Mouse (Mus musculus): ENCODE measurements around the gene Itih5. TPM values are rescaled to one million over a fixed set of nuclear protein-coding genes. Genes with fewer than 3 reads are reported as not detected.
A peak's percentile ranks its signal among the peaks of the same experiment; 100 is the strongest.

The Itih5 gene
- total RNA-seq, 1 experiment from 2014 or later, result 42.0 TPM

DNA sequence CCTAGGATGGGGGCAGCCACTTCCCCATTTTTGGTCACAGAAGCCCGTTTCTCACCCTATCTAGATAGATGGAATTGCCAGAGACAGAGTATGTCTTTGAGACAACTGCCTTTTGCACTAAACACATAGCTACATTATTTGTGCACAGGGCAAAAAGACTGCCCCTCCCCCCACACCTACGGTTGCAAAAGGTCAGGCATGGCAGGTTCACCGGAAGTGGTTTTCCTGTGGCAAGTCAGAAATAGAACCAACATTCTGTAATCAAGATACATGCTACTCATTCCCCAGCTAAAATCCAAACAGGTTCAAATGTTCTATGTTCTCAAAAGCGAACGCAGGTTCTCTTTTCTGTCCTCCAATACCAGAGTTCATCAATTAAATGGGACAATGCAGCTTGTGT is 781 bp upstream of the Itih5 start:
- peak; percentile 60 to 63 for ATAC-seq (replicated peaks in 1 of 2; ENCODE audit: insufficient read depth in 1 of 2, low FRiP score in 2 of 2, low TSS enrichment in 1 of 2, low read depth in 1 of 2, poor library complexity in 2 of 2, severe bottlenecking in 2 of 2)

DNA sequence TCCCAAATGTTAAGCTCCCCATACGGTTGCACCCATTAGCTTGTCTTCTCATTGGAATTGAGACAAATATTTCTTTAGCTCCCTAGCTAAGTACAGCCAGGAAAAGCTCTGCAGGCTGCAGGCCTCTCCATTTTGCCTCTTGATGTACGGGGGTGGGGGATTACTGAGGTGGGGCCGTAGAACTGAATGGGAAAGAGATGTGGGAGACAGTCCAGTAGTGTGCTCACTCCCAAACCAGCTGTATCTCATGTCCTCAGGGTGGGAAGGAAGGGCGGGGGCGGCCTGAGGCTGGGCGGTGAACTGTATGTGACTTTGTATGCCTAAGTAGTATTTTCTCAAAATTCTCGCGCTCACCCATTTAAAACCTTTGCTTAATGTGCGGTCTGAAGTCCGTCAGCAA is 3.8 kb downstream of the Itih5 start:
- no peak for ATAC-seq (replicated peaks in 1 of 2; ENCODE audit: insufficient read depth in 1 of 2, low FRiP score in 2 of 2, low TSS enrichment in 1 of 2, low read depth in 1 of 2, poor library complexity in 2 of 2, severe bottlenecking in 2 of 2)

DNA sequence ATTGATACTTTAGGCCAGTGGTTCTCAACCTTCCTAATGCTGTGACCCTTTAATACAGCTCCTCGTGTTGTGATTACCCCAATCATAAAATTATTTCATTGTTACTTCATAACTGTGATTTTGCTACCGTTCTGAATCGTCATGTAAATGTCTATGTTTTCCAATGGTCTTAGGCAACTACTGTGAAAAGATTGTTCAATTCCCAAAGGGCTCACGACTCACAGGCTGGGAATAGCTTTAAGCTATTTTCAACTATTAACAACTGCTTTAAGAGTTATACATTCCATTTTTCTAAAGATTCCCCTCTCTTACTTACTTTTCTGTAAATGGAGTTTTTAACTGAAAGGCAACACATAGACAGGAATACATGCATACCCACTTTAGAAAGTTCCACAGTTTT is 8.6 kb downstream of the Itih5 start:
- no peak for ATAC-seq (replicated peaks in 1 of 2; ENCODE audit: insufficient read depth in 1 of 2, low FRiP score in 2 of 2, low TSS enrichment in 1 of 2, low read depth in 1 of 2, poor library complexity in 2 of 2, severe bottlenecking in 2 of 2)

DNA sequence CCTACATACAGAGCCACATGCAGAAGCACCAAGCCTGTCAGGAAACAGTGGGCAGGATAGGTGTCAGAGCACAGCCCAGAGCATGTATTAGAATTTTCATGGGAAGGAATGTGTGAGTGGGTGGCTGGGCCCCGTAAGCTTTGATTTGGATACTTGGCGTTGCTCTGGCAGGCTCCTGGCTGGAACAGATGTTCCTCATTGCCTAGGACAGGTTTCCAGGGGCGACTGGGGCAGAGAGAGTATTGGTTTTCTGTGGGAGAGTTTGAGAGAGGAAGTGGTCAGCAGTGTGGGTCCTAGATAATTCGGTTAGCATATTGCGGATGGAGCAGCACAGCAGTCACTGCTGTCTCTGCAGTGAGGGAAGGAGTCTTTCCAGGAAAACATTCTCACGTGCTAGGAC is 13.3 kb downstream of the Itih5 start:
- peak; percentile 97 for ATAC-seq (replicated peaks in 1 of 2; ENCODE audit: insufficient read depth in 1 of 2, low FRiP score in 2 of 2, low TSS enrichment in 1 of 2, low read depth in 1 of 2, poor library complexity in 2 of 2, severe bottlenecking in 2 of 2)

DNA sequence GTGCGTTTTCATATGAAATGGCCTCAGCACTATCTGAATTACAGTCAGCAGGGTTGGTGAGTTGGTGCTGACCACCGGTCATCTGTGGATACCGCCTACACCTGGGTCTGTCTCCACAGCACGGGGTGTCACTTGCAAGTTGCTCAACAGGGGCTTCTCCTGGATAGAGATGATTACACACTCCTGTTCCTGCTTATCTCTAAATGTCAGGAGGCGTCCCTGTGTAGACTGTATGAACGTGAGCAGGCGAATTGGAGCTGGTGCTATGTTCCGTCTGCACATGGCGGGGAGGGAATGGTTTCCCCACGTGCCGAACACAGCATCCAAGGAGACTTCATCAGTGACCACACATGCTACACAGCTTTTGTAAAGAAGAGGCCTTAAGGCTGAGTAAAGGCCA is 13.9 kb downstream of the Itih5 start:
- ATAC-seq (replicated peaks in 1 of 2; ENCODE audit: insufficient read depth in 1 of 2, low FRiP score in 2 of 2, low TSS enrichment in 1 of 2, low read depth in 1 of 2, poor library complexity in 2 of 2, severe bottlenecking in 2 of 2), result 0 out of 4 replicates have a peak, but pooled peaks of 1 of the 2 experiments have one; percentile 9

DNA sequence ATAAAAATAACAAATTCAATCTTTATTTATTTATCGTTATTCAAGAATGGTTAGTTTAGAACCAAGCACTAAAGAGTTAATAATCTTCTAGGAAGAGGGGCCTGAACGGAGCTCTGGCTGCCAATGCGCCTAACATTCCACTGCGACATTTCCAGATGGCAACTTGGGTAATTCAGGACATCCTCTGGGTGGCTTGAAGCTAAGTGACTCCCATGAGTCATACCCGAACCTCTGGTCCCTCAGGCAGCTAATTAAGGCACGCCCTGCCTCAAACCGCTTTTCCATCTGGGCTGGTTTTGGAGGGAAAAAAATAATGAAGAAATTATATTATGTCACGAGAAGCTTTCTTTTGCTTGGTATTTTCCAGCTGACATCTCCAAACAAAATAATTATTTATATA is 14.6 kb downstream of the Itih5 start:
- ATAC-seq (replicated peaks in 1 of 2; ENCODE audit: insufficient read depth in 1 of 2, low FRiP score in 2 of 2, low TSS enrichment in 1 of 2, low read depth in 1 of 2, poor library complexity in 2 of 2, severe bottlenecking in 2 of 2), result no peak

DNA sequence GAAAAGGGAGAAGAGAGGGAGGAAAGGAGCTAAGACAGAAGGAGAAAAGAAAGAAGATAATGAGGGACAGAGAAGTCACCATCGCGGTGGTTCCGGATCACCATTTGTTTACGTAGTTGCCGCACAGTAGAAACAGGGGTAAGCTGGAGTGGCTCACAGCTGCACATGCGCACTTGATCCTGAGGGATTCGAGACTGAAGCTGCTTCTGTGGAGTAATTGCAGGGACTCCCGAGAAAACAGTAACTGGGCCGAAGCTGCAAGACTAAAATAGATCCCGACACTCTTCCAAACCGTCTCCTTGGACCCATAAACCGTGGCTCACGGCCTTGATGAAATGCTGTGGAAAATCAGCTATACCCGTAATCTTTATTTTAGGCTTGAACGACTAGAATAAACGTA is 16.6 kb downstream of the Itih5 start:
- ATAC-seq (replicated peaks in 1 of 2; ENCODE audit: insufficient read depth in 1 of 2, low FRiP score in 2 of 2, low TSS enrichment in 1 of 2, low read depth in 1 of 2, poor library complexity in 2 of 2, severe bottlenecking in 2 of 2), result no peak

DNA sequence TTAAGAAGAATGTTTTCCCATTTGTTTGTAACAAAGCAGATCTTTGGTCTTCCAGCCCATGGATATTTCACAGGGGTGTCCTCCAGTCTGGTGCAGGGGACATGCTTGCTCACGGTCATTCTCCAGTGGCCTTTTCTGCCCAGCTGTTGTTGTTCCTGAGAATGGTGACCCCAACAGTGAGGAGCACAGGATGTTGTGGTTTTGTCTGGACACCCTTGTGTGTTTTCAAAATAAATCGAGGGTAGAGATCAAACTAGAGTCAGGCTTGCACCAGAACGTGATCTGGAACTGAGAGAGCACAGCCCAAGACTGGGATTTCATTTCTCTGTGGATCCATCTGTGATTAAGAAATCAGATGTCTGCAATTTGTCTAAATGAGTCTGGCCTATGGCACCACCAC is 40.2 kb downstream of the Itih5 start:
- no peak for ATAC-seq (replicated peaks in 1 of 2; ENCODE audit: insufficient read depth in 1 of 2, low FRiP score in 2 of 2, low TSS enrichment in 1 of 2, low read depth in 1 of 2, poor library complexity in 2 of 2, severe bottlenecking in 2 of 2)

DNA sequence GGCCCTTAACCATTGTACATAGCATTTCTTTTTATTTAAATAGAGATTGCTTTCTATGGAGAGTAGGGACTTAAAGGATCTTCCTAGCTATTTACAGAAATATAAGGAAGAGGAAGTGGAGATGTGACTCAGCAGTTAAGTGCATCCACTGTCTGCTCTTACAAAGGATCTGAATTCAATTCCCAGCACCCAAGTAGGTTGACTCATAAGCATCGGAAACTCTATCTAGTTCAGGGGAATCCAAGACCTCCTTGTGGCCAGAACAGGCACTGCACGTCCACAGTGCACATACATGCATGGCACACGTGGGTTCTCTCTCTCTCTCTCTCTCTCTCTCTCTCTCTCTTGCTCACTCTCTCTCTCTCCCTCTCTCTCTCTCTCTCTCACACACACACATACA is 41.8 kb downstream of the Itih5 start:
- ATAC-seq (replicated peaks in 1 of 2; ENCODE audit: insufficient read depth in 1 of 2, low FRiP score in 2 of 2, low TSS enrichment in 1 of 2, low read depth in 1 of 2, poor library complexity in 2 of 2, severe bottlenecking in 2 of 2), result no peak

DNA sequence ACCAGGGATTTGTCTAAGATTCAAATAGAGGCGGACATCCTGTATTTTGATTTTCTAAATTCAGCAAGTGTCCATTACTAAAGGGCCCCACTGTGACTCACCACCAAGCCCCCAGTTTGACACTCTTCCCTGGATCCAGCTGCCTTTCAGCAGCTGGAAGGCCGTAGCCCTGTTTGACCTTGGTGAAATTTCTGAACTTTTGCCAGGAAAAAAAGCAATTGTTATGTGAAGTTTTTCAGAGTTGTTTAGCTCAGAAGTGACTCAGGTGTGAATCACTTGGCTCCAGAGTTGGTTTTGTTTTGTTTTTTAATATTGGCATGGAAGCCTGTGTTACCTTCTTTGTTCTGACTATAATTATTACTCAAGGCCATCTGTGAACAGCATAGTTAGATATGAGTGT is 46.0 kb downstream of the Itih5 start:
- ATAC-seq (replicated peaks in 1 of 2; ENCODE audit: insufficient read depth in 1 of 2, low FRiP score in 2 of 2, low TSS enrichment in 1 of 2, low read depth in 1 of 2, poor library complexity in 2 of 2, severe bottlenecking in 2 of 2), result no peak

DNA sequence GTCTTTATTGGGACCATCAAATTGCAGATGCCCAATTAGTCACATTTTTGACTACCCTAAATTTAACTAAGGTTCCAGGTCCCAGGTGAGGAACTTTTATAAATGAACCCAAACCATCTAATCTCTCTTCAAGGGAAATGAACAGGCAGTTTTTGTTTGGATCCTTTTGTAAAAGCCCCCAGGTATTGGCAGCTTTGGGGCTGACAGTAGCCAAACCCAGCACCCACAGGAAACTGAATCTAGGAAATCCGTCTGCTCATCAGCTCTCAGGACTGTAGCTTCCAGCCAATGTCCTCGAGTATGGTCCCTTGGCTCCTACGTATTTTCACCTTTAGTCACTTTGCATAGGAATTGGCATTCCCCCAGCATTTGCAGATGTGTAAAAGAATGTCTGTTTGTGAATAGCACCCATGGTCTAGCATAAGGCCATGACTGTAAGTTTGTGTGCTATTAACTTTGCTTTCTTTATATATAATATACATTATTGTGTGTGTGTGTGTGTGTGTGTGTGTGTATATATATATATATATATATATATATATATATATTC is 47.4 kb downstream of the Itih5 start:
- ATAC-seq (replicated peaks in 1 of 2; ENCODE audit: insufficient read depth in 1 of 2, low FRiP score in 2 of 2, low TSS enrichment in 1 of 2, low read depth in 1 of 2, poor library complexity in 2 of 2, severe bottlenecking in 2 of 2), result no peak

DNA sequence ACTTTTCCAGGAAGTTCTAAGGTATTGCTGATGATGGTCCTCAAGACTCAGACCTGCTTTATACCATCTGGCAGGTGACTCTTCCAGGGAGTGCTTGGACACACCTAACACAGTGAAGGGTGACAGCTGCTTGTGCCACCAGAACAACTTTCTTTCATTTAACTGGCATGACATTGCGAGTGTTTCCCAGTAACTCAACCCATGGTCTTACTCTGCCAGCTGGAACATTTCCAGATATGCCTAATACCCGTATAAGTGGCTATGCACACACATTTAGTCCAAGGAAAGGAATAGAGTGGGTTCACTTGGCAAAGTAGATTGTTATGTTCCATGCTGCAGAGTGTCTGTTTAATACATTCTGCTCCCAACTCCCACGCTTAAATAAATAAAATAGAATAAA is 50.9 kb downstream of the Itih5 start:
- no peak for ATAC-seq (replicated peaks in 1 of 2; ENCODE audit: insufficient read depth in 1 of 2, low FRiP score in 2 of 2, low TSS enrichment in 1 of 2, low read depth in 1 of 2, poor library complexity in 2 of 2, severe bottlenecking in 2 of 2)

DNA sequence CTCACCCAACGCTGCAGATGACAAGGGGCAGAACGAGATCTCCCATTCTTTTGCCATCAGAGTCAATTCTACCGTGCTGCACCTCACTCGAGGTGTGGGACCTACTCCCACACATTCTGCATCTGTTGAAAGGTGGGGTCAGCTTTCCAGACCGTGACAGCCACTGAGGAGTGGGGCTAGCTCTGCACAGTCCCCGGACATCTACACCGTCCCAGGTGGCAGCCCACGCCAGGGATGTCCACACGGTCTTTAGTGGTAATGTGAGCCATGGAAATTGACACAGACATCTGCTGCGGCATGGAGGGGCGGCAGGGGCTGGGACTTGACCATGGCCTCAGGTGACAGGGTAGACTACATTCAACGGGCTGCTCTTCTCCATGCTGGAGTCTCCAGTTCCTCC is 60.1 kb downstream of the Itih5 start:
- ATAC-seq (replicated peaks in 1 of 2; ENCODE audit: insufficient read depth in 1 of 2, low FRiP score in 2 of 2, low TSS enrichment in 1 of 2, low read depth in 1 of 2, poor library complexity in 2 of 2, severe bottlenecking in 2 of 2), result no peak

DNA sequence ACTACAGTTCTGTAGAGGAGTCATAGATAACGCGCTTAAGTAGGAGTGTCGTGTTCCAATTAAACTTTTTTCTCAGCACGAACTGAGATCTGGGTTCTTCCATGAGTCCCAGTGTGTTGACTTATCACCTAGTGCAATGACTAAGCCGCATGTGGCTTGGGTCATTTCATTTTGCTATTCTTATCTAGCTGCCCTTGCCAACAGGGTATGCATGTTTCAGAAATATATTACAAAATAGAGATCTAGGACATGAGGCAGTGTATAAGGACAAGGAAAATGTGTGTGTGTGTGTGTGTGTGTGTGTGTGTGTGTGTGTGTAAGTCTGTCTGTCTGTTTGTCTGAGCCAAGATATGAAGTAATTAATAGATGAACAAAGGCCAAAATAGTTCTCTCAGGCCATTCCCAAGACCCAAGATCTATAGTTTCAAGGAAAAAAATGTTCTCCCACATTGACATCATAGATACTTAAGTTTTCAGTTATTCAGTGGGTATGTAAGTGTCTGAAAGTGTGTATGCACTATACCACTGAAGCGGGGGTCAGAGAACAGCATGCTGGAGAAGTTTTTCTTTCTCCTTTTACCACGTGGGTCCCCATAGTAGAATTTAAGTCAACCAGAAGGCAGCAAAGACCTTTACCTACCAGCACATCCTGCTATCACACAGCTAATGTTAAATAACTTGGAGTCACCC is 62.6 kb downstream of the Itih5 start:
- ATAC-seq (replicated peaks in 1 of 2; ENCODE audit: insufficient read depth in 1 of 2, low FRiP score in 2 of 2, low TSS enrichment in 1 of 2, low read depth in 1 of 2, poor library complexity in 2 of 2, severe bottlenecking in 2 of 2), result no peak

DNA sequence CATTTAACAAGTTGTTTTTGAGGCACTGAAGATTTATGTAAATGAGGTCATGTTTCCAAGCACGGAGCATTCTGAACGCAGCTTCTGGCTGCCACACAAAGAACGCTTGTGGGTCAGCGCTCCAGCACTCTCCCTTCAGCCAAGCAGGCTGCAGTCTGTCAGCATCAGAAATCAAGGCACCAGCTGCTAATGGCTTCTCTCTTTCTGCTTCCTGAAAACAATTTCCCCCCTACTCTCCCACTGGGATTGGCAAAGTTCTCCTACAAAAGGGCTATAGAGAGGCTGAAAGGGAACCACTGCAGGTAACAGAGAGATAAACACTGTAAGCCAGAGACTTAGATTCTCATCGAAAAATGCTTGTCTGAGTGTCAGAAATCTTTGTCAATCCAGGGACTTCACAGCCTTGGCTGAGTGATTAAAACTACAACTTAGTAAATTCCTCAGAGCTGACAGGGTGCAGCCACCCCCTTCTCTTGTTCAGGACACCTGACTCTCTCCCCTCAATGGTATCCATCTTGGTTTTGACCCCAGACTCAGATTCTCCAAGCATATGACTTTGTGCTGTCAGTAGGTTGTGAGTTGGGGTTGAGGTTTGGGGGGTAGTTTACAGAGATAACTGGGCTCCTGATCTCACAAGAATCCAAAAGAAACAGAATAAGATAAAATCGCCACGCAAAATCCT is 63.3 kb downstream of the Itih5 start:
- no peak for ATAC-seq (replicated peaks in 1 of 2; ENCODE audit: insufficient read depth in 1 of 2, low FRiP score in 2 of 2, low TSS enrichment in 1 of 2, low read depth in 1 of 2, poor library complexity in 2 of 2, severe bottlenecking in 2 of 2)

DNA sequence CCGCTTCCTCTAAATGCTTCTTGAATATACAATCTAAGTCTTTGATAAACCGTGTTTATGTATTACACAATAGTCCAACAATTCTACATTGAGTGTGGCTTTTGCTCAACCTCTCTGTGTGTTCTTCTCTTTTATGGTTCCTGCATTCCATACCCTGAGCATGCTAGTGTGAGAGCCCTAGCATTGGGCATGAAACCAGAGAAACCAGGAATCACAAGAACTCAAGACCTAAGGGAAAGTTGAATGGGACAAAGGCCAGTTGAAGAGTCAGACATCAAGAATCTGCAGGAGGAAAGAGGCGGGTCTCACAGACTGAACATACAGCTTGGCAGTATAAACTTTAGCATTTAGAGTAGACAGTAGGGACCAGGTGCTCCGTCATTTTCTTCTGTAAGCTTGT is 68.5 kb downstream of the Itih5 start:
- no peak for ATAC-seq (replicated peaks in 1 of 2; ENCODE audit: insufficient read depth in 1 of 2, low FRiP score in 2 of 2, low TSS enrichment in 1 of 2, low read depth in 1 of 2, poor library complexity in 2 of 2, severe bottlenecking in 2 of 2)

DNA sequence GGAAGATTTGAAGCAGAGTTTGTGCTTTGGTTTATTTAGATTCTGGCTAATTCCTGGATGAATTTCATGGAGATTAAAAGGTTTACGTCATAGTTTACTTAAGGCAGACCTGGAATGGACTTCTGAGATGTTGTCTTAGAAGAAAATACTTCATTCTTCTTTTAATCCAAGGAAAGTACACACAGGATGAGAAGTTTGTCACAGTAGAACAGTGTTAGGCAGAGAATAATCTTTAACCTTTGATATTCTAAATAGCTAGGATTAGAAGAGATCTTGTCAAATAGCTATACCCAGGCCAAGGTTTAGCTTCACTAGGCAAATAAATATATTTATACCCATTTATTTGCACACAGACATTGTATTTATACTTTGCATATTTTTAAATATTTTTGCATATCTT is 73.5 kb downstream of the Itih5 start:
- no peak for ATAC-seq (replicated peaks in 1 of 2; ENCODE audit: insufficient read depth in 1 of 2, low FRiP score in 2 of 2, low TSS enrichment in 1 of 2, low read depth in 1 of 2, poor library complexity in 2 of 2, severe bottlenecking in 2 of 2)

DNA sequence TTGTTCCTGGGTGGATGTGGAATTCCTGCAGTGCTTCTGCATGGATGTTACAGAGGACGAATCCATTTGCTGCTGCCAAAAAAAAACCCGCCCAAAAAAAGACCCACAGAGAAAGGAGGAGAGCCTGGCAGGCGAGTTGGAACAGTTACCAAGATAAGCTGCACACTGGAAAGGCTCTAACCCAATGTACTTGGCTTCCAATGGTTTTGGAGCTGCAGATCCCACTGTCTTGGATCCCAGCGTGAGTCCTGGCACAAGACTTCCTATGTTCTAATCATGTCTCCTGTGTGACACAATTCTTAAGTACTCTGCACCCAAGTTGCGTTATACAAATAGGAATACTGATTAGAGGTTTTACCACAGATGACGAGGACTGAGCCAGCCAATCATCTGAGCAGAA is 78.6 kb downstream of the Itih5 start:
- ATAC-seq (replicated peaks in 1 of 2; ENCODE audit: insufficient read depth in 1 of 2, low FRiP score in 2 of 2, low TSS enrichment in 1 of 2, low read depth in 1 of 2, poor library complexity in 2 of 2, severe bottlenecking in 2 of 2), result no peak

DNA sequence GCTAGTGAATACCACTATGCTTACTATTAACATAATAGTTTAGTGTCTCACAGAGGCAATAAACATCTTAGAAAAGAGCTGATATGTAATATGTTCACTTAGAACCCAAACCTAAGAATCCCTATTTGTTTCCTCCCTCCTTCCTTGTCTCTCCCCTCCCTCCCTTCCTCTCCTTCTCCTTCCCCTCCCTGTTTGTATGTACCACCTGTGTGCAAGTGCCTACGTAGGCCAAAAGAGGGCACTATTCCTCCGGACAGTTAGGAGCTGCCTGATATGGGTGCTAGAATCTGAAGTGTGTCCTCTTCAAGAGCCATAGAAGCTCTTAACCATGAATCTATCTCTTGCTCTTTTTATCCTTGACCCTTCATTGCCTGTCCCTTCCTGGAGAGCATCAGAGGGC is 83.2 kb downstream of the Itih5 start:
- no peak for ATAC-seq (replicated peaks in 1 of 2; ENCODE audit: insufficient read depth in 1 of 2, low FRiP score in 2 of 2, low TSS enrichment in 1 of 2, low read depth in 1 of 2, poor library complexity in 2 of 2, severe bottlenecking in 2 of 2)

Data from hematopoietic stem cell, adult 5-6 weeks (primary cell).